Mouse (Mus musculus) stomach, postnatal 0 days (tissue): ENCODE measurements around the gene Pxylp1.

Source experiments
- CTCF ChIP-seq: IDR thresholded peaks from 2 replicates; pipeline ENCODE4 v1.5.1; 2016; ENCODE audit warnings: antibody characterized with exemption, low read depth, mild to moderate bottlenecking, moderate library complexity
- EP300 ChIP-seq: optimal IDR thresholded peaks from 2 replicates; pipeline ENCODE3; 2016; ENCODE audit warnings: antibody characterized with exemption

DNA sequence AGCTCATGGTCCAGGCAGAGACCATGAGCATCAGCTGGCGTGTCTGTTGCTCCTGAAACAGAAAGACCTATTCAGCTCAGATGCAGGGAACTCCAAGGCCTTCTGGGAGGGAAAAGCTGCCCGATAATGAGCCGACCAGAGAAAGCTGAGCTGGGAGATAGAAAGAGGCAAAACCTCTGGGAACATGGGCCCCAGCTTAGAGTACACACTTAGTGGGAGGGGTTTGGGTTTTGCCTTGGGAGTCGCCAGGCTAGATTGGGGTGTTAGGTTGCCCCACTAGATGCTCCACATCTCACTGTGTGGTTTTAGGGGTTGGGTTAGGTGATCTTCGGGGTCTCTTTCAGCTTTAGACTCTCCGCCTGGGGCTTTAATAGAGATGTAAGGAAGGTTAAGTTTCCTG is 30.6 kb upstream of the Pxylp1 start:
- TF ChIP-seq EP300 (no peak), CTCF (no peak)
